Mouse (Mus musculus) midbrain, postnatal 0 days (tissue): Measurements from ENCODE around the gene Dnajc19. TPM values are rescaled to one million over a fixed set of nuclear protein-coding genes. Genes with fewer than 3 reads are reported as not detected.

ENCODE experiments used
- ATAC-seq: fragments of 200-750 bp; cut with Nextera tagmentation; 2 replicates; pipeline ENCODE4 v1.8.0; 2017; ENCODE audit warnings: moderate number of reproducible peaks, mild to moderate bottlenecking, moderate TSS enrichment, moderate library complexity; ENCODE audit not compliant: low FRiP score
- DNase-seq: peaks from one replicate; pipeline ENCODE4 v3.0.0-alpha.2; 2015; ENCODE audit warnings: low spot score
- H3K27ac ChIP-seq: fragments of 300-500 bp; sonication (generic); 2 replicates; pipeline ENCODE4 v1.5.1; 2014; ENCODE audit warnings: low read depth, mild to moderate bottlenecking, low read length, mixed read lengths
- H3K27me3 ChIP-seq: fragments of 300-500 bp; sonication (generic); 2 replicates; pipeline ENCODE4 v1.6.1; 2014; ENCODE audit warnings: low read length, control low read depth, mixed read lengths; ENCODE audit not compliant: insufficient read depth
- H3K36me3 ChIP-seq: fragments of 300-500 bp; sonication (generic); 2 replicates; pipeline ENCODE4 v1.6.1; 2014; ENCODE audit warnings: low read length, control low read depth, mixed read lengths; ENCODE audit not compliant: insufficient read depth
- H3K4me1 ChIP-seq: fragments of 300-500 bp; sonication (generic); 2 replicates; pipeline ENCODE4 v1.6.1; 2014; ENCODE audit warnings: mild to moderate bottlenecking, control low read depth, antibody characterized with exemption, low read length, mixed read lengths; ENCODE audit not compliant: insufficient read depth
- H3K4me2 ChIP-seq: fragments of 300-500 bp; sonication (generic); 2 replicates; pipeline ENCODE4 v1.6.1; 2014; ENCODE audit warnings: low read depth, mild to moderate bottlenecking, low read length, mixed read lengths; ENCODE audit not compliant: poor library complexity, severe bottlenecking
- H3K4me3 ChIP-seq: fragments of 300-500 bp; sonication (generic); 2 replicates; pipeline ENCODE4 v1.5.1; 2014; ENCODE audit warnings: low read depth, mild to moderate bottlenecking, low read length, moderate library complexity
- H3K9ac ChIP-seq: fragments of 300-500 bp; sonication (generic); replicated peaks from 2 replicates; pipeline ENCODE4 v1.6.1; 2014; ENCODE audit warnings: mild to moderate bottlenecking, low read length, moderate library complexity, mixed read lengths; ENCODE audit not compliant: poor library complexity, severe bottlenecking
- H3K9me3 ChIP-seq: fragments of 300-500 bp; sonication (generic); 2 replicates; pipeline ENCODE4 v1.6.1; 2016; ENCODE audit warnings: low read length, control low read depth
- CTCF ChIP-seq: IDR thresholded peaks from 2 replicates; pipeline ENCODE4 v1.5.1; 2016; ENCODE audit warnings: antibody characterized with exemption, mild to moderate bottlenecking
- whole genome bisulfite sequencing: fragments of 180-500 bp; shearing (Covaris S2); extraction: QIAGEN DNeasy Blood & Tissue Kit; methylation state at CpG from one replicate; pipeline ENCODE4 v1.1.7; 2014; 5-methylcytosine and 5-hydroxymethylcytosine counted together
- polyA plus RNA-seq: library from polyadenylated mRNA; unstranded; fragments of >200 nt; fragmentation: Nextera tagmentation; extraction: Ambion mirVana; gene quantifications from 2 replicates; pipeline ENCODE4 v1.2.1, GENCODE M21; 2015
- total RNA-seq: library from RNA; depleted of rRNA; stranded (reverse); fragments of >200 nt; gene quantifications from 2 replicates; pipeline ENCODE4 v1.2.3, GENCODE M21; 2014

Dnajc19 gene
- total and polyA plus RNA-seq, 2 experiments from 2014 or later: 79.9 to 169 TPM

DNA sequence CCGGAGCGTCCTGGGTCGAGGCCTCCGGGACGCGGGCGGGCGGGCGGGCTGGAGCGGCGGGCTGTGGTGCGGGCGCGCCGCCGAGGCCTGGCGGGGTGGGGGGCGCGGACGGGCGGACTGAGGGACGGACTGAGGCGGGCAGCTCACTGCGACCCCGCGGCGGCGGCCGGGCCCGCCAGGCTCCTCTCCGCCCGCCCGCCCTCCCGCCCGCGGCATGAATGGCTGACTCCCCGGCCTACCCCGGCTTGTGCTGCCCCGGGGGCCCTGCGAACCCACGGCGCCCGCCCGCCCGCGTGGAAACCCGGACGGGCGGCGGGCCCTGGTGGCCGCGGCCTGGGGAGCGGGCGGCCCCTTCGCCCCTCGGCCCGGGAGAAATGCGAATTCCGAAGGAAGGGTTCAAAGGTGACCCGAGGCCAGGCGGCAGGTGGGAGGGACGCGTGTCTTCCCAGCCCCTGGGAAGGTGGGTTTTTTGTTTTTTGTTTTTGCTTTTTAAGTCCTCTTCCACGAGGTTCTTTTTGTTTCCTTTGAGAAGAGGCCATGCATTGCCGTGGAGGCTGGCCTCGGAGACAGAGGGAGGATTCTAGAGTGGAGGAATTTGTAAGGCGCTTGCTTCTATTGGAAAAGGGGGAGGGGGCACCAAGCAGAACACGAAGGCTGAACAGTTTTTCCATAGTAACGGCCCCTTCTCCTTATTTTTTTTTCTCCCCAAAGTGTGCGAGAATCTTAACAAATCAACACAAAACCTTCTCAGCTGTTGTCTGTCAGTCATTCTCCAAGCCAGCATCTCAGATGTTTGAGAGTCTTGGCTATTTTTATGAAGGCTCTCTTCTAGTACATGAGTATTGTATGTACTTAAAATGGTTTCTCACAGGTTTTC lies 60.5 kb downstream of the Dnajc19 start:
- Histone ChIP-seq H3K4me2 (peak overlapping the region; percentile 77), H3K4me3 (peak overlapping the region; percentile 97), H3K27ac (peak overlapping the region; percentile 85), H3K4me1 (peaks cover 7% of the 10 kb centered on the region), H3K9ac (peak overlapping the region; percentile 86), H3K27me3 (no peaks in the 10 kb centered on the region), H3K9me3 (no peaks in the 10 kb centered on the region), H3K36me3 (no peaks in the 10 kb centered on the region)
- ATAC-seq (peak; percentile 0), DNase-seq (peak; percentile 5)
- TF ChIP-seq CTCF: no peak
- under 1% methylated on average over 32 of the region's 70 CpGs for WGBS

DNA sequence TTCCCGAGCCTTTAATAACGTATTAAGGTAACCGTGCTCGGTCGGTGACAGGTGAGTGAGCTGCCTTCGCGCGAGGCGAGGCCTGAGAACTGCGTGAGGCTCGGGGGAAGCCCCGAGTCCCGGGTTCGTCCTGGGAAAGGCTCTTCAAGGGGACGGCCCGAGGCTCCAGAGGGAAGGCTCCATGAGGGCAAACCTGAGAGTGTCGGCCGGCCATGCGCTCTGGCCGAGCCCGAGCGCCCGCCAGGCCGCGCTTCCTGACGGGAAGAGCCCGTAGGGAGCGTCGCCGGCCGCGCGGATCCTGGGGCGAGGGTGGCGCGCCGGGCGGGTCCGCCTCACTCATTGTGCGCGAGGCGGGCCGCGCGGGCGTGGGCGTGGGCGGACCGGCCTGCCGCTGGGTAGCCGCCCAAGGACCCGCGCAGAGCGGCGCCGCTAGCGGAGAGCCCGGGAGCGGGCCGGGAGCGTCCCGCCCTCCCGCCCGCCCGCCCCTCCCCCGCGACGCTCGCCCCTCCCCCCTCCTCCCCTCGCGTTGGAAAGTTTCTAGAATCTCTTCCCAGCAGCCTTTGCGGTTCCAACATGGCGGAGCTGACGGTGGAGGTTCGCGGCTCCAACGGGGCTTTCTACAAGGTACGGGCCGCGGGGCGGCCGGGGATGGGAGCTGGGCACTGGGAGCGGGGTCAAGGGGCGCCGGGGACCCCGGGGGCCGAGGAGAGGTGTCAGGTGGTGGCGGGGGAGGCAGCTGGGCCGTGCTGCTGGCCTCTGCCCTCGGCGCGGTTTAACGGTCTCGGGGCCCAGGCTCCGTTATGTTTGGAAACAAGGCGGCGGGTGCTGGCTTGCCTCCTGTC lies 61.4 kb downstream of the Dnajc19 start, which contains the start of gene Fxr1:
Fxr1 (plus strand) TSS at position 404 of the 842 bp plus-strand sequence.
- peak; percentile 92 for ATAC-seq
- Histone ChIP-seq H3K4me3 (peak within 1 kb of the TSS; percentile 97), H3K9ac (peak within 1 kb of the TSS; percentile 86), H3K27ac (peak within 1 kb of the TSS; percentile 85), H3K4me1 (peaks cover 7% of the 10 kb centered on the region), H3K9me3 (no peaks in the 10 kb centered on the region), H3K27me3 (no peaks in the 10 kb centered on the region), H3K36me3 (no peaks in the 10 kb centered on the region), H3K4me2 (peak within 1 kb of the TSS; percentile 77)
- under 1% methylated on average over 73 of the region's 97 CpGs for WGBS
- peak; percentile 89 for DNase-seq
- TF ChIP-seq CTCF: no peak

DNA sequence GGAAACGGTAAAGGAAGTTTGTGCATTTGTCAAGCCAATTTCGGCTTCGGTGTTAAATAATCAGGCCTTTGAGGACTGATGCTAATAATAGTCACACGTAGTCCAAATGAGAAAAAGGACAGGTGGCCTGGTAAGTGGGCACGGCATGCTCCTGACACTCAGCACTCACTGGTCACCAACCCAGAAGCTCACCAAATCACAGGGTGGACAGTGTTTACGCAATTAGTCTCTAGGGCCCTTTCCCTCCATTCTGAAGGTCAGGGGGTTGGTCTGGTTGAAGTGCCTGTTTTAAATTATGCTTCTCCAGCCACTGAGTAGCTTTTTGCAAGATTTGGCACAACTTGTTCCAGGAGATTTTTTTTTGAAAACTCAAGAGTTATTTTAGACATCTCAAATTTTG lies 72.9 kb downstream of the Dnajc19 start:
- Histone ChIP-seq H3K9me3 (no peaks in the 10 kb centered on the region), H3K9ac (no peak overlapping the region), H3K4me2 (no peak overlapping the region), H3K36me3 (peaks cover 4% of the 10 kb centered on the region; the same call in 1 of the 2 replicates), H3K4me1 (no peaks in the 10 kb centered on the region), H3K4me3 (no peak overlapping the region), H3K27ac (no peak overlapping the region), H3K27me3 (no peaks in the 10 kb centered on the region)
- no peak for ATAC-seq
- 79% methylated on average over 6 of the region's 6 CpGs for WGBS
- no peak for DNase-seq
- no peak for TF ChIP-seq CTCF

DNA sequence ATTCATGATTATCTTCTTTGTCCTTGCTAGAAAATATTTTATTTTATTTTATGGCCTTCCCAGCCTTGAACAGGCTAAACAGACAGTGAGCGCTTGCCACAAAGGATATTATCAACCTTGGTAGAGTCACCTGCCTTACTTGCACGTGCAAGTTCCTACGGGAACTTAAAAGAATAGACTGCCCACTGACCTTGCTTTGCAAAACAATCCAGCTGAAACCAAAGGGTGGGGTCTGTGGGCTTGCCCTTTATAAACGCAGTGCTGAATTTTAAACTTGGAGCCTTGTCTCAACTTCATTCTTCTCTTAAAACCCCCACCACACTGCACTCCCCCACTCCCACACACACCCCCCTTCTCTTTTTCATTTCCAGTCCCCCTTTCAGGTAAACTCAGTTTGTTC lies 73.5 kb downstream of the Dnajc19 start:
- H3K9ac ChIP-seq: no peak overlapping the region
- ATAC-seq: no peak
- H3K9me3 ChIP-seq: no peaks in the 10 kb centered on the region
- WGBS: 46% methylated on average over 4 of the region's 4 CpGs
- no peak overlapping the region for H3K4me2 ChIP-seq
- no peak for TF ChIP-seq CTCF
- peaks cover 4% of the 10 kb centered on the region; the same call in 1 of the 2 replicates for H3K36me3 ChIP-seq
- H3K27me3 ChIP-seq: no peaks in the 10 kb centered on the region
- no peak overlapping the region for H3K27ac ChIP-seq
- H3K4me3 ChIP-seq: no peak overlapping the region
- no peak for DNase-seq
- H3K4me1 ChIP-seq: no peaks in the 10 kb centered on the region

DNA sequence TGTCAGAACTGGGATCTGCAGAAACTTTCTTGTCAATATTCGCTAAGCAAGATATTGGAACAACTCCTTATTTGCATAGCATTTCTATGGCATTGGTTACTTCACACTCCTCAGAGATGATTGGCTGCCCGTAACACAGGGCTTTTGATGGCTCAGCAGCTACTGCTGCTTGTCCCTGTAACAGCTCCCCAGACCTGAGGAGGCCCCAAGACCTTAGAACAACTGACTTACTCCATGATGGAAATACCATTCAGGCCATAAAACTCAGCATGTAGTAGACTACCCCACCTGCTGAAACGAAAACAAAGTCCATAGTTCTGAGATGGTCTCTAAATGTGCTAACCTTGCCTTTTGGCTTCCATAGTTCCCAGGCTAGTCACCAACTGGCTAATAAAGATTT lies 74.3 kb downstream of the Dnajc19 start:
- no peak overlapping the region for H3K27ac ChIP-seq
- H3K4me3 ChIP-seq: no peak overlapping the region
- H3K4me1 ChIP-seq: no peaks in the 10 kb centered on the region
- no peaks in the 10 kb centered on the region for H3K27me3 ChIP-seq
- H3K4me2 ChIP-seq: no peak overlapping the region
- peaks cover 4% of the 10 kb centered on the region; the same call in 1 of the 2 replicates for H3K36me3 ChIP-seq
- WGBS: 73% methylated on average over 3 of the region's 3 CpGs
- H3K9me3 ChIP-seq: no peaks in the 10 kb centered on the region
- no peak for TF ChIP-seq CTCF
- DNase-seq (no peak), ATAC-seq (no peak)
- H3K9ac ChIP-seq: no peak overlapping the region
